Mouse (Mus musculus) skeletal muscle tissue, postnatal 0 days (tissue): Measurements from ENCODE around the gene Neu2. TPM values are rescaled to one million over a fixed set of nuclear protein-coding genes. Genes with fewer than 3 reads are reported as not detected.

Source experiments
- polyA plus RNA-seq: library from polyadenylated mRNA; unstranded; fragments of >200 nt; fragmentation: Nextera tagmentation; extraction: Ambion mirVana; gene quantifications from 2 replicates; pipeline ENCODE4 v1.2.1, GENCODE M21; 2015

Gene Neu2
- 1.4 and 1.7 TPM in 2 replicates for polyA plus RNA-seq

DNA sequence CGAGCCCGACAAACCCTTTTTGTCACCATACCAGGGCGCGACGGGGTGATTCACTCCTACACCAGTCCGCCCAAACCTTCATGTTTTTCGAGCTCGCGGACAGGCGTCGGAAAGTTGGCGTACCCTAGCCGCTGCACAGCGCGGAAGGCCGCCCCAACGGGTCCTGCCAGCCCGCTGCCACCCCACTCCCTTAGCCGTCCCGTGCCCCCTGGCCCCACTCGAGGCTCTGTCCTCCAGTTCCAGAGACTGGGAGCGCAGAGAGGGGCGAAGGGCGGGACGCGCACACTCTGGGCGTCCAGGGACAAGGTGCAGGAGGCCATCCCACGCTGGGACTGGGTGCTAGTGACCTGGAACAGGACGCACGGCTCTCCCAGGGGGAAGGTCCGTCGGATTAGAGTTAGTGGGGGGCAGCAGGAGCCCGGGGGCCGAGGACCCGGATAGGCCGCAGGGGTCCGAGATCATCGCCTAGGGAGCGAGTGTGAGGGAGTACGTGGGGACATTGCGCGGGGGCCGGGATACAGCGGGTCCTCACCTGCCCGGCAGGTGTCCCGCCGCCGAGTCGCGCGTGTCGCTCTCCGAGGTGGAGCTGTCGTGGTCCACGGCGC, at the start of gene Neu2:
TSS of gene Neu2 (plus strand) at position 329 of the 605 bp plus-strand sequence.

DNA sequence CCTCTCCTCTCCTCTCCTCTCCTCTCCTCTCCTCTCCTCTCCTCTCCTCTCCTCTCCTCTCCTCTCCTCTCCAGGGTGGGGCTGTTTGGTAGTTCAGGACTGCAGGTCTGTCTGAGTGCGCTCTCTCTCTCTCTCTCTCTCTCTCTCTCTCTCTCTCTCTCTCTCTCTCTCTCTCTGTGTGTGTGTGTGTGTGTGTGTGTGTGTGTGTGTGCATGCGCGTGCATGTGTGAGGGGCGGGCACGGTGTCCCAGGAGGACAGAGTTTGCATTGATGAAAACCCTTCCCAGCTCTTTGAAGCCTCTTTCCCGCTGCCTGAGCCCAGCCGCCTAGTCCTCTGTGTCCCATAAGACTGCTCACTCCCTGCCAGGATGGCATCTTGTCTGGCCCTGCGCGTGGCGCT, 39.7 kb upstream of the Neu2 start, which contains the start of gene Snorc:
TSS of gene Snorc (plus strand) at position 301 of the 400 bp plus-strand sequence.

DNA sequence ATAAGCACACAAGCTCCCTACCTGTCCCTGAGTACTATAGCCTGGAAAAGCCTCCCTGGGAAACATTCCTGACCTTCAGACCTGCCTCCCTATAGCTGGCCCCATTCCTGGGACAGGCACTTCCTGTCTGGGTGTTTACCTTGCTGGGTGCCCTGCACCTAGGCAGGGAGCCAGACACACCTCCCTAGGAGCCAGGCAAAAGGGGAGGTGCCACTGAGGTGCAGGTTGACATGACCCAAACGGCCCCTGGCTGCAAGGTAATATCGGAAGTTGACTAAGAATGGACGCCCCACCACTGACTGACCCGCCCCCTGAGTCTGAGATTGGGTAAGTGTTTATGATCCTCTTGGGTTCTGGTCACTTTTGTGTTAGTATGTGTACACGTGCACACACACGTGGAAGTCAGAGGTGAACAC, 64.1 kb downstream of the Neu2 start, which contains the start of gene Ngef:
TSS of gene Ngef (minus strand) at position 71 of the 416 bp plus-strand sequence.

DNA sequence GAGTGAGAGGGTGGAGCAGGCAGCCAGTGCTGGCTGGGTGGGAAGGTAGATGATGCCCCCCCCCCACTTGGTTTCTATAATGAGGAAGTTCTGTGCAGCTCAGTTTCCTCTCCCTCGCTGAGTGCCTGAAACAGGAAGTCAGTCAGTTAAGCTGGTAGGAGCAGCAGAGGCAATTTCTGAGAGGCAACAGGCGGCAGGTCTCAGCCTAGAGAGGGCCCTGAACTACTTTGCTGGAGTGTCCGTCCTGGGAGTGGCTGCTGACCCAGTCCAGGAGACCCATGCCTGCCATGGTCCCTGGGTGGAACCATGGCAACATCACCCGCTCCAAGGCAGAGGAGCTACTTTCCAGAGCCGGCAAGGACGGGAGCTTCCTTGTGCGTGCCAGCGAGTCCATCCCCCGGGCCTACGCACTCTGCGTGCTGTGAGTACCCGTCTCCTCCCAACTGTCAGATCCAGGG, 110.6 kb downstream of the Neu2 start, which contains the start of gene Inpp5d:
TSS of gene Inpp5d (plus strand) at position 102 of the 458 bp plus-strand sequence.

Other genes starting within 250 kb of the Neu2 start
- gene Efhd1, start 245.5 kb upstream of the Neu2 start, polyA plus RNA-seq, result 4.6 and 5.2 TPM in 2 replicates
- gene Gigyf2, start 182.9 kb upstream of the Neu2 start, polyA plus RNA-seq, result 21.3 and 21.9 TPM in 2 replicates
- 0.35 and 1.4 TPM in 2 replicates for gene Kcnj13, start 115.2 kb upstream of the Neu2 start, polyA plus RNA-seq
- 6.4 TPM in 1 of 2 replicates, not detected in the other for gene Snorc, start 39.6 kb upstream of the Neu2 start, polyA plus RNA-seq
- gene Ngef, start 64.0 kb downstream of the Neu2 start, polyA plus RNA-seq, result 0.21 and 0.49 TPM in 2 replicates
- 4.7 and 6.4 TPM in 2 replicates for gene Inpp5d, start 110.4 kb downstream of the Neu2 start, polyA plus RNA-seq
- gene Atg16l1, start 246.0 kb downstream of the Neu2 start, polyA plus RNA-seq, result 13.9 and 16.4 TPM in 2 replicates